Mouse (Mus musculus) lung, postnatal 0 days (tissue): ENCODE measurements at regions not wholly inside any gene's neighbourhood (a gene's known extent, or its start where the extent isn't known, plus 50 kb on each side); places are given as distances from the start of the nearest gene placed in this dataset.
"Not testable (repeated sequence)": the region's sequence is repeated elsewhere in the genome, so short reads cannot be mapped to it uniquely, and the experiment has no call there.

Source experiments
- ATAC-seq: fragments of 200-750 bp; cut with Nextera tagmentation; 2 replicates; pipeline ENCODE4 v1.8.0; 2017; ENCODE audit warnings: moderate library complexity
- DNase-seq: peaks from one replicate; pipeline ENCODE4 v3.0.0-alpha.2; 2016; ENCODE audit warnings: low spot score
- H3K27ac ChIP-seq: fragments of 300-500 bp; sonication (generic); 2 replicates; pipeline ENCODE4 v1.5.1; 2014; ENCODE audit warnings: antibody characterized with exemption, mild to moderate bottlenecking, low read length, mixed read lengths
- H3K27me3 ChIP-seq: fragments of 300-500 bp; sonication (generic); replicated peaks from 2 replicates; pipeline ENCODE4 v1.6.1; 2014; ENCODE audit warnings: low read length, mixed read lengths; ENCODE audit not compliant: insufficient read depth
- H3K36me3 ChIP-seq: fragments of 300-500 bp; sonication (generic); 2 replicates; pipeline ENCODE4 v1.6.1; 2014; ENCODE audit warnings: low read length, mixed read lengths; ENCODE audit not compliant: insufficient read depth
- H3K4me1 ChIP-seq: fragments of 300-500 bp; sonication (generic); 2 replicates; pipeline ENCODE4 v1.6.1; 2014; ENCODE audit warnings: antibody characterized with exemption, low read depth, low read length, mixed read lengths; ENCODE audit not compliant: insufficient read depth
- H3K4me2 ChIP-seq: fragments of 300-500 bp; sonication (generic); replicated peaks from 2 replicates; pipeline ENCODE4 v1.6.1; 2014; ENCODE audit warnings: low read depth, mild to moderate bottlenecking, low read length, moderate library complexity, mixed read lengths
- H3K4me3 ChIP-seq: fragments of 300-500 bp; sonication (generic); 2 replicates; pipeline ENCODE4 v1.5.1; 2014; ENCODE audit warnings: low read depth, low read length
- H3K9ac ChIP-seq: fragments of 300-500 bp; sonication (generic); replicated peaks from 2 replicates; pipeline ENCODE4 v1.6.1; 2014; ENCODE audit warnings: low read depth, mild to moderate bottlenecking
- H3K9me3 ChIP-seq: fragments of 300-500 bp; sonication (generic); 2 replicates; pipeline ENCODE4 v1.6.1; 2016; ENCODE audit warnings: low read length, mixed read lengths
- CTCF ChIP-seq: IDR thresholded peaks from 2 replicates; pipeline ENCODE4 v1.5.1; 2016; ENCODE audit warnings: antibody characterized with exemption, mild to moderate bottlenecking
- EP300 ChIP-seq: IDR thresholded peaks from 2 replicates; pipeline ENCODE4 v1.6.1; 2016; ENCODE audit warnings: antibody characterized with exemption, mild to moderate bottlenecking, control low read depth
- WGBS: fragments of 180-500 bp; shearing (Covaris S2); extraction: QIAGEN DNeasy Blood & Tissue Kit; methylation state at CpG from one replicate; pipeline ENCODE4 v1.1.7; 2014; 5-methylcytosine and 5-hydroxymethylcytosine counted together

- Histone ChIP-seq H3K9me3 (no peaks in the 10 kb centered on the region), H3K36me3 (no peaks in the 10 kb centered on the region), H3K27ac (no peak overlapping the region), H3K4me3 (no peak overlapping the region), H3K4me2 (no peak overlapping the region), H3K9ac (no peak overlapping the region), H3K4me1 (no peaks in the 10 kb centered on the region), H3K27me3 (no peaks in the 10 kb centered on the region)
- 0% methylated on average over 3 of the region's 3 CpGs for WGBS
- ATAC-seq (peak; percentile 63; the same call in 1 of the 2 replicates), DNase-seq (peak; percentile 74)
- TF ChIP-seq EP300 = no peak
- peak; percentile 94 for TF ChIP-seq CTCF
Measured at GRCm38 (mm10) chr15:52458782-52459181, 1425.9 kb upstream of the Gm7489 start.

GRCm38 (mm10) chr15:52459315-52459714, 1425.4 kb upstream of the Gm7489 start:
- no peak overlapping the region for H3K9ac ChIP-seq
- ATAC-seq (no peak), DNase-seq (no peak)
- H3K4me2 ChIP-seq = no peak overlapping the region
- H3K4me3 ChIP-seq = no peak overlapping the region
- 79% methylated on average over 1 of the region's 1 CpGs for WGBS
- H3K36me3 ChIP-seq = no peaks in the 10 kb centered on the region
- no peaks in the 10 kb centered on the region for H3K27me3 ChIP-seq
- no peak overlapping the region for H3K27ac ChIP-seq
- TF ChIP-seq CTCF = no peak
- TF ChIP-seq EP300 = no peak
- H3K9me3 ChIP-seq = no peaks in the 10 kb centered on the region
- H3K4me1 ChIP-seq = no peaks in the 10 kb centered on the region

- H3K4me2 ChIP-seq = no peak overlapping the region
- H3K27ac ChIP-seq = no peak overlapping the region
- no peaks in the 10 kb centered on the region for H3K27me3 ChIP-seq
- H3K4me1 ChIP-seq = no peaks in the 10 kb centered on the region
- no peak for TF ChIP-seq EP300
- no peak for TF ChIP-seq CTCF
- H3K4me3 ChIP-seq = no peak overlapping the region
- ATAC-seq (no peak), DNase-seq (no peak)
- no peak overlapping the region for H3K9ac ChIP-seq
- H3K36me3 ChIP-seq = no peaks in the 10 kb centered on the region
- H3K9me3 ChIP-seq = no peaks in the 10 kb centered on the region
- WGBS = 48% methylated on average over 8 of the region's 8 CpGs
Measured at GRCm38 (mm10) chr15:52464226-52465138, 1420.2 kb upstream of the Gm7489 start.

GRCm38 (mm10) chr15:52478124-52478523, 1406.6 kb upstream of the Gm7489 start:
- H3K9ac ChIP-seq, H3K36me3 ChIP-seq, H3K4me1 ChIP-seq, H3K4me3 ChIP-seq, H3K4me2 ChIP-seq, H3K27me3 ChIP-seq, H3K9me3 ChIP-seq, DNase-seq, H3K27ac ChIP-seq, ATAC-seq: not testable (repeated sequence)
- WGBS = 83% methylated on average over 17 of the region's 20 CpGs

GRCm38 (mm10) chr15:52480834-52481233, 1403.9 kb upstream of the Gm7489 start:
- H3K27me3 ChIP-seq = no peaks in the 10 kb centered on the region
- H3K36me3 ChIP-seq = no peaks in the 10 kb centered on the region
- no peak for TF ChIP-seq CTCF
- no peak for TF ChIP-seq EP300
- H3K9ac ChIP-seq = no peak overlapping the region
- DNase-seq = no peak
- H3K27ac ChIP-seq = no peak overlapping the region
- H3K4me2 ChIP-seq = no peak overlapping the region
- no peaks in the 10 kb centered on the region for H3K9me3 ChIP-seq
- H3K4me3 ChIP-seq = no peak overlapping the region
- no peaks in the 10 kb centered on the region for H3K4me1 ChIP-seq
- no peak for ATAC-seq
- WGBS = 56% methylated on average over 3 of the region's 3 CpGs

- DNase-seq (no peak), ATAC-seq (no peak)
- Histone ChIP-seq H3K4me3 (no peak overlapping the region), H3K4me2 (no peak overlapping the region), H3K27me3 (no peaks in the 10 kb centered on the region), H3K27ac (no peak overlapping the region), H3K9ac (no peak overlapping the region), H3K4me1 (no peaks in the 10 kb centered on the region), H3K9me3 (no peaks in the 10 kb centered on the region), H3K36me3 (no peaks in the 10 kb centered on the region)
- TF ChIP-seq CTCF (no peak), EP300 (no peak)
- 48% methylated on average over 5 of the region's 5 CpGs for WGBS
Measured at GRCm38 (mm10) chr15:52483598-52484165, 1401.0 kb upstream of the Gm7489 start.
